Mouse (Mus musculus): ENCODE data around the gene Trp53rkb. TPM values are rescaled to one million over a fixed set of nuclear protein-coding genes. Genes with fewer than 3 reads are reported as not detected.

Gene Trp53rkb
- polyA plus RNA-seq (2015; fragmentation: Illumina TruSeq; extraction: RNeasy Lipid Tissue Mini Kit (QIAGEN cat#74804); ENCODE audit: low read depth, low replicate concordance): 5.0 TPM

DNA sequence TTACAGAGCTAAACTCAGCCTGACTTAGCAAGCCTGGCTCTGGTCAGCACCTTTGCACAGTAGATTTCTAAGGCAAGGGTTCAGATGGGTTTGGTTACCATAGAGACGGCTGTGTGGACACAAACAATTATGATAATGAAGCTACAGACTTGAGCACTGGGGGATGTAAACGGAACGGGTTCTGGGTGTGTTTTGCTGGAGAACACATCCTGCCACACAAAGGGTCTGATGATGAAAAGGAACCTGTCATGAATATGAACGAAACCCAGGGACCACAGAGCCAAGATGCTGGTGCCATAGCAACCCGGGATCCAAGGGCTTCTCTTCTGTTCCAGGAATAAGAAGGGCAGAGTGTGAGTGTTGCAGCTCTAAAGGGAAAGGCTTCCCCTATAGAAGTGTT is at the start of gene Trp53rkb:
Trp53rkb (plus strand) TSS at position 177 of the 400 bp plus-strand sequence.

DNA sequence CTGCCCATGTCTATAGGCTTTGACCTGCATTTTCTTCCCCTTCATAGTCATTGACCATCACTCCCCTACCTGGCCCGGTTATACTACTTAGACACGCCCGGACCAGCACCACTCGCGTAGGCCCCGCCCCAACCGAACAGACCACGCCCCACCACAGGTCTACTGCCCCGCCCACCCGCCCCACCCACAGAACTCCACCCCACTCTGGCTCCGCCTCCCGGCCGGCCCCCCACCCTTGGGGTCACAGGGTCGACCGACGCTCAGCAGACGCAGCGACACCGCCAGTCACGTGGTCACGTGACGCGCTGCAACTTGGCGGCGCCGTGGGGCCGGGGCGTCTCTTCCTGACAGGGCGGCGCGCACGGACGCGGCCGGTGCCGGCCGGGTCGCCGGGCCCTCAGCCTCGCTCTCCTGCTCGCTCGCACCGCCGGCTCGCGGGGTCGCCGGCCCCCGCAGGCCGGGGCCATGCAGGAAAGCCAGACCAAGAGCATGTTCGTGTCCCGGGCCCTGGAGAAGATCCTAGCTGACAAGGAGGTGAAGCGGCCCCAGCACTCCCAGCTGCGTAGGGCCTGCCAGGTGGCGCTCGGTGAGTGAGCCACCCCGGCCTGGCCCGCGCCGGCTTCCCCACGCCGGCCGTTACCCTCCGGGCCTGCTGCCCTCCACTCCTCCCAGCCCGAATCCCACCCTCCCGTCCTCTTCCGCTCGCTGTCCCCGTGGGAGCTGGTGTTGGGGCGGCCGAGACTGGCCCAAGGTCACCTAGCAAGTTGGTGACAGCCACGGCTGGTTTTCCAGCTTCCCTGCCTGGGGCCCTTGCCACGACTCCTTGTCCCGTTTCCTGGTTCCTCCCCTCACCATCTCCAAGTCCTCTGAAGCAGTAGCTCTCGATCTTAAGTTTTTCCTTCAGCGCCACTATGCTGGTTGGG is 13.2 kb downstream of the Trp53rkb start, which contains the start of gene Arfgef2:
Arfgef2 (plus strand) TSS at position 339 of the 923 bp plus-strand sequence.

Other genes starting within 250 kb of the Trp53rkb start
- 52.4 TPM for gene Prex1, start 78.7 kb upstream of the Trp53rkb start, polyA plus RNA-seq (2015; fragmentation: Illumina TruSeq; extraction: RNeasy Lipid Tissue Mini Kit (QIAGEN cat#74804); ENCODE audit: low read depth, low replicate concordance)
- gene Arfgef2, start 13.1 kb downstream of the Trp53rkb start, polyA plus RNA-seq (2015; fragmentation: Illumina TruSeq; extraction: RNeasy Lipid Tissue Mini Kit (QIAGEN cat#74804); ENCODE audit: low read depth, low replicate concordance): 27.7 TPM
- 65.0 TPM for gene Cse1l, start 113.5 kb downstream of the Trp53rkb start, polyA plus RNA-seq (2015; fragmentation: Illumina TruSeq; extraction: RNeasy Lipid Tissue Mini Kit (QIAGEN cat#74804); ENCODE audit: low read depth, low replicate concordance)
- 56.7 TPM for gene Stau1, start 203.8 kb downstream of the Trp53rkb start, polyA plus RNA-seq (2015; fragmentation: Illumina TruSeq; extraction: RNeasy Lipid Tissue Mini Kit (QIAGEN cat#74804); ENCODE audit: low read depth, low replicate concordance)
- gene Ddx27, start 222.7 kb downstream of the Trp53rkb start, polyA plus RNA-seq (2015; fragmentation: Illumina TruSeq; extraction: RNeasy Lipid Tissue Mini Kit (QIAGEN cat#74804); ENCODE audit: low read depth, low replicate concordance): 24.2 TPM

Measured in brain, adult 10 weeks (tissue).